Mouse (Mus musculus) brain, embryonic 14.5 days (tissue): ENCODE measurements around the gene Lrrk2.

Experiments
- CTCF ChIP-seq: fragments of 200-500 bp; IDR thresholded peaks from 2 replicates; pipeline ENCODE4 v1.5.1; 2012; ENCODE audit warnings: inconsistent platforms, mild to moderate bottlenecking, moderate library complexity, borderline replicate concordance; ENCODE audit not compliant: insufficient read depth, insufficient read length; ENCODE audit errors: extremely low read depth
- POLR2A ChIP-seq: fragments of 200-500 bp; IDR thresholded peaks from 2 replicates; pipeline ENCODE4 v1.6.1; 2012; ENCODE audit warnings: mild to moderate bottlenecking, inconsistent platforms, borderline replicate concordance; ENCODE audit not compliant: poor library complexity, insufficient read depth, insufficient read length, severe bottlenecking; ENCODE audit errors: extremely low read depth

DNA sequence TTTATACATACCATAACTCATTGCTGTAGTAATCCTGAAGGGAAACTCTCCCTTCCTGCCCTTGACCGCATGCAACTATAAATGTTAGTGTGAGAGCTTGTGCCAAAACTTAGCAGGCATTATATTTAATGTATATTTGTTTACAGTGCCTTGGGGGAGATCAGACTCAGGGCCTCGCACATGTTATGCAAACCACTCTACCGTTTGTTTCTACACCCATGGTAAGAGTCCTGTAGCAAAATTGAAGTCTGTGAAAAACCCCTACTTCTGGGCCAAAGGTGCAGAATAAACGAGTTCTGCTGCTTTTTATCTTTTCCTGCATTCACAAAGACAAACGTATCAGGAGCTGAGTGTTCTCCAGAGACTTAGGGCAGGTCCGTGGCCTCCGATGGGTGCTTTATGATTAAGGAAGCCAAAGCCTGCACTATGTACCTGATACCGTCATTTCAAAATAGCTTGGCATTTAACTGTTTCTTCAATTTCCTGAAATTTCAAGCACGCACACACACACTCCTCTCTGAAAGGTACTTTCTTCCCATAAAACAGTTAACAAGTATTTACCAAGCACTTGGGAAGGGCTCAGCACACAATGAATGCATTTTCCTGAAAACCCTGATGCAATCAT lies 30.2 kb upstream of the Lrrk2 start:
- no peak for TF ChIP-seq POLR2A
- no peak for TF ChIP-seq CTCF
